Mouse (Mus musculus) gastrocnemius, postnatal 25 days (tissue): ENCODE data around the gene Mpc2. TPM values are rescaled to one million over a fixed set of nuclear protein-coding genes. Genes with fewer than 3 reads are reported as not detected.

Source experiments
- DNase-seq: peaks from one replicate; pipeline ENCODE4 v3.0.0; 2022
- long read RNA-seq, 2 experiments: library from polyadenylated mRNA; stranded (forward); transcript quantifications; one replicate each; pipeline ENCODE4 v2.0.0; 2021
- total RNA-seq, 2 experiments: library from RNA; stranded (reverse); gene quantifications; 1 replicate in 1 of 2; 2 replicates in 1 of 2; pipeline ENCODE4 v1.2.3; 2021

Mpc2 gene
- 100 to 1,000 TPM; 333 to 337 TPM for total RNA-seq
- long read RNA-seq, experiment 1, transcript Mpc2-203 (3 exons, 493 nt): minor isoform, 7 of 907 reads
- long read RNA-seq, experiment 1, transcript Mpc2-201 (5 exons, 1,025 nt): major isoform, 875 of 907 reads
- long read RNA-seq, experiment 1, partial matches to known transcripts: 15 of 907 reads
- long read RNA-seq, experiment 1, other reads (novel, unspliced or antisense): 10 of 907 reads
- long read RNA-seq, experiment 2, full-length matches to known transcripts: 600 of 616 reads
- long read RNA-seq, experiment 2, partial matches to known transcripts: 8 of 616 reads
- long read RNA-seq, experiment 2, other reads (novel, unspliced or antisense): 8 of 616 reads

- DNase-seq: peak; percentile 99
These were observed at the start of gene Mpc2, which contains the start of gene Dcaf6 for GRCm38 (mm10) chr1:165460360-165460800. Gene Mpc2, plus strand, starts transcription at chr1:165460637. Gene Dcaf6, minus strand, starts transcription at chr1:165460475.

GRCm38 (mm10) chr1:165421357-165421915 is 39.0 kb upstream of the Mpc2 start:
- DNase-seq: no peak

- no peak for DNase-seq
These were observed 34.2 kb upstream of the Mpc2 start for GRCm38 (mm10) chr1:165426254-165426653.

GRCm38 (mm10) chr1:165432883-165433282 is 27.6 kb upstream of the Mpc2 start:
- DNase-seq: no peak

GRCm38 (mm10) chr1:165438289-165439021 is 22.0 kb upstream of the Mpc2 start:
- no peak for DNase-seq

GRCm38 (mm10) chr1:165440788-165441187 is 19.6 kb upstream of the Mpc2 start:
- no peak for DNase-seq

GRCm38 (mm10) chr1:165441201-165441600 is 19.2 kb upstream of the Mpc2 start:
- no peak for DNase-seq

GRCm38 (mm10) chr1:165441719-165442118 is 18.7 kb upstream of the Mpc2 start:
- no peak for DNase-seq

- DNase-seq: no peak
These were observed 1.4 kb upstream of the Mpc2 start for GRCm38 (mm10) chr1:165459041-165459502.

- peak; percentile 86 for DNase-seq
These were observed 795 bp upstream of the Mpc2 start for GRCm38 (mm10) chr1:165459503-165460181.

GRCm38 (mm10) chr1:165460801-165461377 is 452 bp downstream of the Mpc2 start:
- peak; percentile 100 for DNase-seq

- peak; percentile 15 for DNase-seq
These were observed 1.2 kb downstream of the Mpc2 start for GRCm38 (mm10) chr1:165461681-165462080.

GRCm38 (mm10) chr1:165462861-165463260 is 2.4 kb downstream of the Mpc2 start:
- DNase-seq: no peak

- DNase-seq: no peak
These were observed 4.1 kb downstream of the Mpc2 start for GRCm38 (mm10) chr1:165464574-165464973.

GRCm38 (mm10) chr1:165468971-165469370 is 8.5 kb downstream of the Mpc2 start:
- DNase-seq: no peak

GRCm38 (mm10) chr1:165469717-165470116 is 9.3 kb downstream of the Mpc2 start:
- no peak for DNase-seq

GRCm38 (mm10) chr1:165471490-165471889 is 11.1 kb downstream of the Mpc2 start:
- DNase-seq: no peak

GRCm38 (mm10) chr1:165484688-165485233 is 24.3 kb downstream of the Mpc2 start, which contains the start of gene Adcy10:
Gene Adcy10, plus strand, starts transcription at chr1:165485183.
- no peak for DNase-seq

GRCm38 (mm10) chr1:165486108-165486507 is 25.7 kb downstream of the Mpc2 start:
- no peak for DNase-seq

GRCm38 (mm10) chr1:165489197-165489596 is 28.8 kb downstream of the Mpc2 start:
- DNase-seq: no peak

- DNase-seq: no peak
These were observed 38.4 kb downstream of the Mpc2 start for GRCm38 (mm10) chr1:165498856-165499255.
